Mouse (Mus musculus) embryonic fibroblast, embryonic 13.5 days (primary cell): ENCODE data around the gene Gm17332.

Experiments
- CTCF ChIP-seq: IDR thresholded peaks from 2 replicates; pipeline ENCODE4 v1.5.1; 2011; ENCODE audit warnings: mild to moderate bottlenecking, control low read depth, low read length, moderate library complexity, borderline replicate concordance; ENCODE audit not compliant: insufficient read depth
- POLR2A ChIP-seq: IDR thresholded peaks from 2 replicates; pipeline ENCODE4 v1.6.1; 2011; ENCODE audit warnings: low read depth, mild to moderate bottlenecking, control low read depth, low read length, moderate library complexity

GRCm38 (mm10) chr11:31229966-31230365 is 47.7 kb upstream of the Gm17332 start:
- no peak for TF ChIP-seq CTCF
- TF ChIP-seq POLR2A = no peak
